Mouse (Mus musculus) megakaryocyte progenitor cell, adult 5-6 weeks (primary cell): ENCODE data around the gene Ciapin1. TPM values are rescaled to one million over a fixed set of nuclear protein-coding genes. Genes with fewer than 3 reads are reported as not detected.

ENCODE experiments used
- ATAC-seq: replicated peaks from 2 replicates; pipeline ENCODE4 v1.8.0; 2016; ENCODE audit warnings: mild to moderate bottlenecking, moderate TSS enrichment, inconsistent platforms; ENCODE audit not compliant: poor library complexity
- total RNA-seq, 2 experiments: library from RNA; stranded (forward) in 1 of 2; stranded (reverse) in 1 of 2; fragments of 157-497, 149-512 nt in 1 of 2; fragments of 200-1000 nt in 1 of 2; gene quantifications; 2 replicates each; pipeline versions ENCODE4 v1.2.3 to v1.2.4; 2015 to 2017

Ciapin1 gene
- total RNA-seq, 2 experiments from 2014 or later, result 29.3 to 58.0 TPM

GRCm38 (mm10) chr8:94810855-94811254 lies 27.3 kb downstream of the Ciapin1 start:
- no peak for ATAC-seq

DNA sequence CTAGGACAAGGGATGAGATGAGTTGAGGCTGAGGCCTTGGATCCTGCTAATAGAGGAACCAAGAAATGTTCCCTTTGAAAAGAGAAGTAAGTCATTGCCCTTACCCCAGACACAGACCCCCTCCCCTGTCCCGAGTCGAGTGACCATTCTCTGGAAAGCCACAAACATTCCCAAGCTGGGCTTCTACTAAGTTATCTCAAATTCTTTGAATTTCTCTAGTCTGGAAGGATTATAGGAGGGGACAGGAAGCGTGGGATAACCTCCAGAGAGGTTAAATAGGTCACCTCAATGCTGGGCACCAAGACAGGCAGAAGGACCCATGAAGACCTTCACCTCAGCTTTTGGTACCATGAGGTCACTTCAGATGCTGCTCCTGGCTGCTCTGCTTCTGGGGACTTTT lies 28.0 kb downstream of the Ciapin1 start, which contains the start of gene Ccl17:
TSS of gene Ccl17 (plus strand) at position 301 of the 400 bp plus-strand sequence.
- no peak for ATAC-seq

- no peak for ATAC-seq
Measured at GRCm38 (mm10) chr8:94808372-94808771, 29.8 kb downstream of the Ciapin1 start.

GRCm38 (mm10) chr8:94807506-94807905 lies 30.7 kb downstream of the Ciapin1 start:
- ATAC-seq, result no peak

- ATAC-seq, result no peak
Measured at GRCm38 (mm10) chr8:94805811-94806210, 32.3 kb downstream of the Ciapin1 start.

- peak; percentile 57 for ATAC-seq
Measured at GRCm38 (mm10) chr8:94804546-94805340, 33.4 kb downstream of the Ciapin1 start.

- no peak for ATAC-seq
Measured at GRCm38 (mm10) chr8:94803551-94803950, 34.6 kb downstream of the Ciapin1 start.

GRCm38 (mm10) chr8:94802375-94802774 lies 35.8 kb downstream of the Ciapin1 start:
- peak; percentile 55 for ATAC-seq

DNA sequence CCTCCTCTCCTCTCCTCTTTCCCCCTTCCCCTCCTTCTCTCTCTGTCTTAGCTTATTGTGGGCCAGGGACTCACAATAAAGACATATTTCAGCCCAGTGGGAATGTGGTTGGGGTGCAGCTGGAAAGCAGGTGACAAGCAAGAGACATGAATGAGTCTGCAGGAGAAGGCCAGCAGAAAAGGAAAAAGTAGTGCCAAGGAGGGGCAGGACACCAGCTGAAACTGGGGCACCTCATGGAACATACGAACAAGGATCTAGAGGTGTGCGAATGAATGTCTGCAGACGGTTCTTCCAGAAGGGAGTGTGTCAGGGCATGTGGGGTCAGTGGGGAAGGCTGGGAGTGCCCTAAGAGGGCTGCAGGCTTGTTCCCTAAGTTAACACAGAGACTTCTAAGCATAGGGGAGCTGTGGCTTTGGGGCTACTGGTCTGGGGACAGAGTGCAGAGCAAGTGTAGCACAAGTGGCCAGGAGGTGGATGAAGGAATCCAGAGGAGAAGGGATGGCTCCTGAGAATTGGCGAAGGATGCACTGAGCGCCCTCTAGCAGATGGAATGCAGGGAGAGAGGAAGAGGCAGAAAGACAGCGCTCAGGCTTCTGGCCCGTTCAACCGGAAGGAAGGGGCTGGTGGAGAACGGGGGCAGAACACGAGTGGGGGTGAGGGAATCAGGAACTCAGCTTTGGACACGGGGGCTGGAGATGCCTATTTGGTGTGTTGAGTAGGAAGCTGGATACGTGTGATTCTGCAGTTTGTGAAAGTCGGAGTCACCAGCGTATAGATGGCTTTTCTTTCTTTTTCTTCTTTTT lies 36.7 kb downstream of the Ciapin1 start:
- ATAC-seq, result peak; percentile 16; the same call in 1 of the 2 replicates

- ATAC-seq, result peak; percentile 60
Measured at GRCm38 (mm10) chr8:94800278-94800968, 37.7 kb downstream of the Ciapin1 start.

- peak; percentile 77 for ATAC-seq
Measured at GRCm38 (mm10) chr8:94794782-94795181, 43.4 kb downstream of the Ciapin1 start.

DNA sequence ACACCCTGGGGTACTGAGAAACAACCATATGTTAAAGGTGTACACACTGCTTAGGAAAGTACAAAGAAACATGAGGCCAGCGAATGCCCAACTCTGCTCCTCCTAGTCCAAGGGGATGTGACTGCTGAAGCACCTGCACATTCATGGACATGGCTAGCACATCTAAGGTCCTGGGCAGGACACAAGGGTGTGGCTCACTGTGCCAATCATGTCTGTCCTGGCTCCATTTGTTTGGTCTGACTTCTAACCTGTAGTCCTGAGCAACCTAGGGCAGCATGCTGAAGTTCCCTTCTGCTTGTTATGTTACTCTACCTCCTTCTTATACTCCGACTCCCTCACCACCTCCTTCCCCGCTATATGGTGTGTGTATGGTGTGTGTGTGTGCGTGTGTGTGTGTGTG lies 43.8 kb downstream of the Ciapin1 start:
- ATAC-seq, result no peak

DNA sequence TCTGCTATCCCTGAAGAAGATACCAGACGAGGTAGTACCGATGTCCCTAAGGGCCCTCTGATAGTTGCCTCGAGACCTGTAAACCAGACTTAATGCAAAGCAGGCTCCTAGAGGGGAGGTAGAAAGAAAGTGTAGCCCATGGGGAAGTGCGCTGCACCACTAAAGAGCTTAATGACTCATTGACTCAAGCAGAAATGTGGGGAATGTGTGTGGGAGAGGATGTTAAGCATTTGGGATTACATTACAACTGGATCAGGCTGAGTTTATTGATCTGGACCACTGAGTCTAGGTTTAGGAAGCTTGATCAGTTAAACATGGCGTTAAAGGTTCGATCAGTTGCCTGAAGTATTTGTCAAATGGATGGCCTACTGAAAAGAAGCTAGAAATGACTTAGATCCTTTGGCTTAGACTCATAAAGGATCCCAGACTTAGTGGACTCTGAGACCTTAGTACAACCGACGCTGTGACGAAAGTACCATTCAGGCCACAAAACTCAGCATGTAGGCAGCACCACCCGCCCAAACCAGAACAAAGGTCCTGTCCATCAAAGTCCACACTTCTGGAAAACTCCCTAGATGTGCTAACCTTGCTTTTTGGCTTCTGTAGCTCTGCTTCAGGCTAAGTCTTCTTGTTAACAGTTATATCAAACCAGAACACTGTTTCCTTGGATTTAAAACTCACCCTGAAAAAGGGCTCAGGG lies 48.8 kb downstream of the Ciapin1 start:
- no peak for ATAC-seq

GRCm38 (mm10) chr8:94787524-94788501 lies 50.3 kb downstream of the Ciapin1 start:
- peak; percentile 92 for ATAC-seq

- no peak for ATAC-seq
Measured at GRCm38 (mm10) chr8:94785995-94786595, 52.1 kb downstream of the Ciapin1 start.

GRCm38 (mm10) chr8:94785247-94785985 lies 52.7 kb downstream of the Ciapin1 start:
- peak; percentile 57 for ATAC-seq

DNA sequence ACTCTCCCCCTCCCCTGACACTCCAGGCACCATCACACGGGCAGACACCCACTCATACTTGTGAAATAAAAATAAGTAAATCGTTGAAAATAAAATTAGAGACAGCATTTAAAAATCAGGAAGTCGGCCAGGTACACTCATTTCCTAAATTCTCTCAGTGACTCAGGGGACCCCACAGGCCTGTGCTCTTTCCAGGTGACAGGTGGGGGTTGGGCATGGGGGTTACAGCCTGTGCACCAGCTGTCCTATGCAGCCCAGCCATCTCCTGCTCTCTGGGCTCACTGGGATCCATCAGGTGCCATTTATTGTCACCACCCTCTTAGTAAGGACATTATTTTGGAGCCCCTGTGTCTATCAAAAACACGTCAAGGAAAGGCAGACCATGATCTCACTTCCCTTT lies 54.3 kb downstream of the Ciapin1 start:
- ATAC-seq, result no peak

DNA sequence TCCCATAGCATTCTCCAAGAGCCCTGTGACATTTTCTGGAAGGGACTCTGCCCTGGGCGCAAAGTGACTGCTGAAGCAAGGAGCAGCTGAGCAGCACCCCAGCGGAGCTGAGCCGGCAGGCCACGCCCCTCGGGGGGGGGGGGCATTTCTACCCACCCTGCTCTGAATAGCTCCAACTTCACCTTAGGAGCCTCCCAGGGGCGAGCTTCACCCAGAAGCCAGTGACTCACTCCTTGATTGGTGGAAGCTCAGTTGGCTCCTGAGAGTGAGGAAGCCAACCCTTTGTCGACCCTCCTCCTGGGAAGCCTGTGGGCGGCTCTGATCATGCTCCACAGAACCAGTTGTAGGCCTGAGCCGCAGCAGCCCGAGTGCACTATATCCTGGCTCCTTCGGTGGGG lies 56.3 kb downstream of the Ciapin1 start:
- ATAC-seq, result no peak
